Mouse (Mus musculus) small intestine, adult 2 months (tissue): ENCODE measurements around the gene Rapgef4. TPM values are rescaled to one million over a fixed set of nuclear protein-coding genes. Genes with fewer than 3 reads are reported as not detected.

Experiments used
- H3K27ac ChIP-seq: fragments of 200-500 bp; 2 replicates; pipeline ENCODE4 v1.5.1; 2012; ENCODE audit warnings: low read depth, low read length, control low read depth, inconsistent platforms; ENCODE audit not compliant: insufficient read depth
- H3K27me3 ChIP-seq: fragments of 200-500 bp; 2 replicates; pipeline ENCODE4 v1.6.1; 2012; ENCODE audit warnings: mild to moderate bottlenecking, moderate library complexity, low read length, inconsistent platforms; ENCODE audit not compliant: control insufficient read depth, insufficient read depth
- H3K36me3 ChIP-seq: fragments of 200-500 bp; 2 replicates; pipeline ENCODE4 v1.6.1; 2012; ENCODE audit warnings: mild to moderate bottlenecking, low read length, control low read depth, inconsistent platforms; ENCODE audit not compliant: control insufficient read depth, insufficient read depth
- H3K4me1 ChIP-seq: fragments of 200-500 bp; 2 replicates; pipeline ENCODE4 v1.6.1; 2012; ENCODE audit warnings: low read length, inconsistent platforms, mixed read lengths; ENCODE audit not compliant: control insufficient read depth, insufficient read depth, insufficient read length
- H3K4me3 ChIP-seq: fragments of 200-500 bp; 2 replicates; pipeline ENCODE4 v1.5.1; 2012; ENCODE audit warnings: low read depth, mild to moderate bottlenecking, control low read depth, inconsistent platforms, low read length, moderate library complexity
- CTCF ChIP-seq: fragments of 200-500 bp; IDR thresholded peaks from 2 replicates; pipeline ENCODE4 v1.5.1; 2012; ENCODE audit warnings: low read depth, mild to moderate bottlenecking, control low read depth, inconsistent platforms, low read length, moderate library complexity, mixed read lengths; ENCODE audit not compliant: insufficient replicate concordance, insufficient read length; ENCODE audit errors: extremely low read depth
- POLR2A ChIP-seq: fragments of 200-500 bp; IDR thresholded peaks from 2 replicates; pipeline ENCODE4 v1.6.1; 2012; ENCODE audit warnings: low read depth, mild to moderate bottlenecking, control low read depth, inconsistent platforms, low read length, moderate library complexity
- WGBS: fragments of 180-500 bp; shearing (Covaris S2); methylation state at CpG from one replicate; pipeline ENCODE4 v1.1.7; 2018; 5-methylcytosine and 5-hydroxymethylcytosine counted together
- polyA plus RNA-seq: library from polyadenylated mRNA; depleted of rRNA; stranded (reverse); fragments of >200 nt; gene quantifications from 2 replicates; pipeline ENCODE4 v1.2.3, GENCODE M21; 2012

The Rapgef4 gene
- polyA plus RNA-seq, 1 experiment, result 2.7 TPM

DNA sequence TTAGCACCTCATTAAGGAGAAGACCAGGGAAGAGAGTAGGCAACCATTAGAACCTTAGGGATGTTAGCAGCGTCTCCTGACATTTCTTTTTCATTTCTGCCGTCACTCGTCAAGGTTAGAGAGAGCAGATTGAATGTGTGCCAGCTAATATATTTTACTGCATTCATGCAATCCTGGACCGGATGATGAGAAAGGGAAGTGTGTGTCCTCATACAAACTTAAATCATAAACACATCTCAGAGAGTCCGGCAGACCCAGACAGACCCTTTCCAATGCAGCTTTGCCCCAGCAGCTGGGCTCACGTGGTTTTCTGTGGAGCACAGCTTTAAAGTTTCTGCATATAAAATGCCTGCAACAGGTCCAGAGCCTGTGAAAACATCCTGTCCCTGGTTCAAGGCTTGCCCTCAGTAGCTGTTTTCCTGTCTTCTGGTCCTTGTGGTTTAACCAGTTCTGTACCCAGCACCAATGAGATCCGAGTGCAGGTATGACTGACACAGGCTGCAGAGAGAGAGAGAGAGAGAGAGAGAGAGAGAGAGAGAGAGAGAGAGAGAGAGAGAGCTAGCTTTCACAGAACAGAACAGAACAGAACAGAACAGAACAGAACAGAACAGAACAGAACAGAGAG, 163.6 kb downstream of the Rapgef4 start:
- no peaks in the 10 kb centered on the region; the same call in 1 of the 2 replicates for H3K4me1 ChIP-seq
- H3K27ac ChIP-seq, result no peak overlapping the region
- no peak overlapping the region for H3K4me3 ChIP-seq
- no peaks in the 10 kb centered on the region for H3K27me3 ChIP-seq
- TF ChIP-seq CTCF (no peak), POLR2A (no peak)
- H3K36me3 ChIP-seq, result no peaks in the 10 kb centered on the region
- 66% methylated on average over 7 of the region's 7 CpGs for WGBS

DNA sequence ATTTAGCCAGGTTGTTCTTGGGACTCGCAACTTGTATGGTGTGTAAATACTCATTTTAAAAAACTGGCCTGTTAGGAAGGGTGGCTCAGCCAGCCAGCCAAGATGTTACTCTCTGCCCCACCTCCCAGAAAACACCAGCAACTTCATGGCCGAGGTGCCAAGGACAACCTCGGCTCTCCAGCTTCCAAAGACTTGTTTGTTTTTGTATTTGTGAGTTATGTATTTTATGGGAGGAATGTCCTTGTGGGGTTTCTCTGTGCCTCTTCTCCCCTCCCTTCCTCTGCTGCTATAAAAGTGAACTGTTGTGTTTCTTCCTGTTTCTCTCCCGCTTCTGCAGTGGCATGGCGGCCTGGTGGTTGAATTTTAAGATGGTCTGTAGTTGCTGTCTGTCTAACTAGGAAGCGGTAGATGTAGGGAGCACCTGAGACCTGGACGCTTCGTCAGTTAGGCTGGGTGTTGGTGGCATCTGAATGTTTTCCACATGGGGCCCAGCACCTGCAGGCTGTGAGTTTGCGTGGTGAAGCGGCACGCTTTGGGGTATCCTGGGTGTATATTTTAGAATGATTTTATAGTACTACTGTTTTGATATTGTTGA, 164.3 kb downstream of the Rapgef4 start:
- Histone ChIP-seq H3K27me3 (no peaks in the 10 kb centered on the region), H3K27ac (no peak overlapping the region), H3K4me1 (no peaks in the 10 kb centered on the region; the same call in 1 of the 2 replicates), H3K36me3 (no peaks in the 10 kb centered on the region), H3K4me3 (no peak overlapping the region)
- WGBS, result 66% methylated on average over 11 of the region's 11 CpGs
- TF ChIP-seq POLR2A (no peak), CTCF (no peak)

DNA sequence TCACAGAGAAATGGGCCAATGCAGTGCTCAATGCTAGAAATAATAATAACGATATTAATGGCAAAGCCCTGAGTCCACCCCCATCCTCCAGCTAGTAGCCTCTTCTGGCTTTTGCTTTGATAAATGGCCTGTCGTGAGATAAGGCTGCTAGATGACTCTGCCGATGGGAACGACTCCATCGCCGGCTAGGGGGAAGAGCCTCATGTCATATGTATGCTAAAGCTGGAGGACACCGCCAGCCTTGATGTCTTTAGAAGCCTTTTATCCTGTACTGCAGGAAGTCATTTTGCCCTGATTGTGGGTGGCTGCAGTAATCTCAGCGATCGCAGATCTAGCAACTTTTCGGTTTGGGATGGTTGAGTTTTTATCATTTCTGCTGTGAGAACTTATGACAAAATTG, 165.0 kb downstream of the Rapgef4 start:
- Histone ChIP-seq H3K27ac (no peak overlapping the region), H3K4me3 (no peak overlapping the region)

DNA sequence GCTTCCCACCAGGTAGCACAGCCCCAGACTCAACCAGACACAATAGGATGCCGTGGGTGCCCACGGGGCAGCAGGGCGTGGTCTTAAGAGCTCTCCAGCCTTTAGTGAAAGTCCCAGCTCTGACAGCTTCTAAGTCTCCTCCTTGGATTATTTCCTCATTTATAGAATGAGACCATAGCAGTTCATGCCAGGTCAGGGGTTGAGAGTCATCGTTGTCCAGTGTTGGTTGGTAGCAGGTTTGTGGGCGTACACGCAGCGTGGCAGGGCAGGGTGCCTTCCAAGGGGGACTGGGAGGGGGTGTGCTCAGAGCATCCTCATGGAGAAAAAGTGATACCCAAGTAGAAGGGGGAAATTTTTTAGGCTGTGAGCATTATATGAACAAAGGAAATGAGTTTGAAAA, 166.2 kb downstream of the Rapgef4 start:
- H3K36me3 ChIP-seq, result no peaks in the 10 kb centered on the region
- no peaks in the 10 kb centered on the region; the same call in 1 of the 2 replicates for H3K4me1 ChIP-seq
- no peak for TF ChIP-seq POLR2A
- no peak for TF ChIP-seq CTCF
- H3K27me3 ChIP-seq, result no peaks in the 10 kb centered on the region
- no peak overlapping the region for H3K4me3 ChIP-seq
- WGBS, result 83% methylated on average over 7 of the region's 7 CpGs
- H3K27ac ChIP-seq, result no peak overlapping the region

More for the DNA sequence above, 165.0 kb downstream of the Rapgef4 start:
- Histone ChIP-seq H3K27me3 (no peaks in the 10 kb centered on the region), H3K36me3 (no peaks in the 10 kb centered on the region), H3K4me1 (no peaks in the 10 kb centered on the region; the same call in 1 of the 2 replicates)
- WGBS, result 72% methylated on average over 10 of the region's 10 CpGs
- TF ChIP-seq POLR2A (no peak), CTCF (no peak)

DNA sequence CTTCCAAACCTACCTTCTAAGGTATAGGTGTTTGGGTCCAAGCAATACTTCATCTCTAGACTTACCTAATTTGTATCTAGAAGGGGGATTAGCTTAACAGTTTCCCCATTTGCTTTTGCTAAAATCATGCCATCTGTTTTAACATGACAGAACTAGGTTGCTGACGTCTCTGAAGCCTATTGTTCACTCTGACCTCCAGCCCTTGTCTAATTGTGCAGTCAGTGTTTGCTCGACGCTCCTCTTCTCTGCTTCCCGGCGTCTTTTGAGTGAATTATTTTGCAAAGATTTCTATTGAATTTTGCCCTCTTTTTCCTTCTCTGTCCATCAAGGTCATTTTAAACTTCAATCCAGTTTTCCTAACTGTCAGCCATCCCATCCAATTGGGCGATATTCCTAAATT, 166.7 kb downstream of the Rapgef4 start:
- H3K4me3 ChIP-seq, result no peak overlapping the region
- H3K4me1 ChIP-seq, result no peaks in the 10 kb centered on the region; the same call in 1 of the 2 replicates
- no peak overlapping the region for H3K27ac ChIP-seq
- WGBS, result 78% methylated on average over 6 of the region's 6 CpGs
- H3K36me3 ChIP-seq, result no peaks in the 10 kb centered on the region
- no peaks in the 10 kb centered on the region for H3K27me3 ChIP-seq
- TF ChIP-seq CTCF, result no peak

DNA sequence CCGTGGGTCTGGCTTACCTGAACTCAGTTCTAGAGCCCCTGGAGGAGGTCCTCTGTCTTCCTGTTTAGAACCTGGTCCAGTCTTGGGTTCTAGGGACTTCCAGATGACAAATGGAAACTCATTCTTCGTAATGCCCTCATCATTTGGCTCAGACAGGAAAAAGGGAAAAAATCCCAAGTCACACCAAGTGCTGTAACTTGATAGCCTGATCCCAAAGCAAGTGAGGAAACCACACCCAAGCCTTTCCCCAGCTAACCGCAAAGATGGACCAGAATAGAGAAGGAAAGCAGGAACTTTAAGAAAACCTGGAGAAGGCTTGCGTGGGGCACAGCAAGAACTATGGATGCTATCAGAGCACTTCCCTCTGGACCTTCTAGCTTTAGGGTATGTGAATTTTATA, 167.6 kb downstream of the Rapgef4 start:
- Histone ChIP-seq H3K4me3 (no peak overlapping the region), H3K27ac (no peak overlapping the region), H3K36me3 (no peaks in the 10 kb centered on the region), H3K4me1 (no peaks in the 10 kb centered on the region; the same call in 1 of the 2 replicates), H3K27me3 (no peaks in the 10 kb centered on the region)
- TF ChIP-seq CTCF (no peak), POLR2A (no peak)
- WGBS, result 50% methylated on average over 4 of the region's 4 CpGs

DNA sequence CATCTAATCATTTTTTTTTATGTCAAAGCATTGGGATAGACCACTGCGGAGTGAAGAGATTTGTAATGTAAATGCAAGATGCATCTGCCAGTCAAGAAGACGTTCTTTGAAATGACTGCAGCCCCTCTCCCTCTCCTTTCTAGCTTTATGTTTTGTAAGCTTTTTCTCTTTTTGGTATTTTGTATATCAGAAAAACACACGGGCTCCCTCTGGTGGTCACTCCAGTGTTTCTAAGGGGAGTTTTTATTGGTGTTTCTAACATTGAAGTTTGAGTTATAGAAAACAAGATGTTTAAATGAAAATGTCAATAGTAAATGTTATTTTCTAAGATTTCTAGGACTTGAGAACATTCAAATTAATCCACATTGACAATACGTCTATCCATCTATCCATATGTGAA, 168.0 kb downstream of the Rapgef4 start:
- Histone ChIP-seq H3K36me3 (no peaks in the 10 kb centered on the region), H3K4me3 (no peak overlapping the region), H3K27me3 (no peaks in the 10 kb centered on the region), H3K27ac (no peak overlapping the region), H3K4me1 (no peaks in the 10 kb centered on the region)
- WGBS, result 33% methylated on average over 4 of the region's 4 CpGs
- TF ChIP-seq POLR2A (no peak), CTCF (no peak)
